Mouse (Mus musculus): ENCODE measurements at regions not wholly inside any gene's neighbourhood (a gene's known extent, or its start where the extent isn't known, plus 50 kb on each side); places are given as distances from the start of the nearest gene placed in this dataset.

- TF ChIP-seq CTCF (IDR thresholded peaks at IDR 0.05; ENCODE audit: borderline replicate concordance, extremely low read depth, insufficient read depth, insufficient read length) (no peak), POLR2A (IDR thresholded peaks at IDR 0.05; ENCODE audit: borderline replicate concordance, extremely low read depth, insufficient read depth, insufficient read length, poor library complexity, severe bottlenecking) (no peak)
Measured at GRCm38 (mm10) chr5:149827599-149827998, 149.6 kb downstream of the B3glct start.

All from brain, embryonic 14.5 days (tissue).